Mouse (Mus musculus) G1E (cell line): ENCODE measurements around the gene Rap1gap2.

Experiments used
- CTCF ChIP-seq: IDR thresholded peaks from 2 replicates; pipeline ENCODE4 v1.5.1; 2012; ENCODE audit warnings: low read depth, low read length, inconsistent platforms, mixed read lengths
- GATA1 ChIP-seq: IDR thresholded peaks from 2 replicates; pipeline ENCODE4 v1.6.1; 2012; ENCODE audit warnings: borderline replicate concordance, low read length, inconsistent platforms, mixed read lengths
- GATA2 ChIP-seq: IDR thresholded peaks from 2 replicates; pipeline ENCODE4 v1.6.1; 2012; ENCODE audit warnings: low read depth, low read length, inconsistent platforms, borderline replicate concordance
- POLR2AphosphoS5 ChIP-seq: IDR thresholded peaks from 2 replicates; pipeline ENCODE4 v1.6.1; 2012; ENCODE audit warnings: low read depth, low read length, inconsistent platforms; ENCODE audit not compliant: insufficient replicate concordance
- TAL1 ChIP-seq: conservative IDR thresholded peaks from 2 replicates; pipeline ENCODE4 v1.6.1; 2012; ENCODE audit warnings: low read depth, low read length, inconsistent platforms, mixed read lengths

DNA sequence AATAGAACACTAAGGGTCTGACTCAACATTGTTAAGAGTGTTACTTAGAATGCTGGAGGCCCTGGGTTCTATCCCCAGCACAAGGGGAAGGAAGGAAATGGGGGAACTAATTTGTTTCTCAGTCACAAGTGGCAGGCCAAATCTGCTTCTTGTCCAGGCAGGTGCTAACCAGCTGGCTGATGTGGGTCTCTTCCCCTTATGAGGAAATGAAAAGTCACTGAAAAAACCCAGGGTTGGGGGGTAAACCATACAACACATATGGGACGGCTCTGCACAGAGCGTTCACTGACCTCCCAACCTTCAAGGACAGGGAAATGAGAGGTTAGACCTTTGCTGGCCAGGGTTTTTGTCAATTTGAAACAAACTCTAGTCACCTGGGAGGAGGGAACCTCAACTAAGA lies 77.7 kb downstream of the Rap1gap2 start:
- TF ChIP-seq CTCF (no peak), GATA2 (no peak), POLR2AphosphoS5 (no peak), TAL1 (no peak), GATA1 (no peak)
